Mouse (Mus musculus) neural tube, embryonic 14.5 days (tissue): ENCODE measurements around the gene Aqp11. TPM values are rescaled to one million over a fixed set of nuclear protein-coding genes. Genes with fewer than 3 reads are reported as not detected.

Experiments used
- ATAC-seq: fragments of 200-750 bp; cut with Nextera tagmentation; 2 replicates; pipeline ENCODE4 v1.8.0; 2017; ENCODE audit warnings: low read depth, mild to moderate bottlenecking, moderate TSS enrichment, moderate library complexity
- H3K27ac ChIP-seq: fragments of 300-500 bp; sonication (generic); 2 replicates; pipeline ENCODE4 v1.5.1; 2014; ENCODE audit warnings: low read depth, mild to moderate bottlenecking, control low read depth, low read length, moderate library complexity, mixed read lengths
- H3K27me3 ChIP-seq: fragments of 300-500 bp; sonication (generic); 2 replicates; pipeline ENCODE4 v1.6.1; 2014; ENCODE audit warnings: low read length; ENCODE audit not compliant: control insufficient read depth, insufficient read depth
- H3K36me3 ChIP-seq: fragments of 300-500 bp; sonication (generic); 2 replicates; pipeline ENCODE4 v1.6.1; 2014; ENCODE audit warnings: low read length, mixed read lengths; ENCODE audit not compliant: control insufficient read depth, insufficient read depth
- H3K4me1 ChIP-seq: fragments of 300-500 bp; sonication (generic); 2 replicates; pipeline ENCODE4 v1.6.1; 2014; ENCODE audit warnings: low read length; ENCODE audit not compliant: control insufficient read depth, insufficient read depth
- H3K4me2 ChIP-seq: fragments of 300-500 bp; sonication (generic); 2 replicates; pipeline ENCODE4 v1.6.1; 2014; ENCODE audit warnings: mild to moderate bottlenecking, low read depth, low read length, control low read depth
- H3K4me3 ChIP-seq: fragments of 300-500 bp; sonication (generic); 2 replicates; pipeline ENCODE4 v1.5.1; 2014; ENCODE audit warnings: low read depth, low read length, control low read depth, mixed read lengths
- H3K9ac ChIP-seq: fragments of 300-500 bp; sonication (generic); replicated peaks from 2 replicates; pipeline ENCODE4 v1.6.1; 2014; ENCODE audit warnings: low read depth, mild to moderate bottlenecking, control low read depth, low read length, mixed read lengths
- H3K9me3 ChIP-seq: fragments of 300-500 bp; sonication (generic); 2 replicates; pipeline ENCODE4 v1.6.1; 2016; ENCODE audit warnings: low read length; ENCODE audit not compliant: control insufficient read depth
- whole genome bisulfite sequencing: fragments of 180-500 bp; shearing (Covaris S2); extraction: QIAGEN DNeasy Blood & Tissue Kit; methylation state at CpG from one replicate; pipeline ENCODE4 v1.1.7; 2014; 5-methylcytosine and 5-hydroxymethylcytosine counted together
- polyA plus RNA-seq: library from polyadenylated mRNA; unstranded; fragments of >200 nt; fragmentation: Nextera tagmentation; extraction: Ambion mirVana; gene quantifications from 2 replicates; pipeline ENCODE4 v1.2.1, GENCODE M21; 2014

Aqp11 gene
- polyA plus RNA-seq, 1 experiment from 2014 or later: 20.7 TPM

DNA sequence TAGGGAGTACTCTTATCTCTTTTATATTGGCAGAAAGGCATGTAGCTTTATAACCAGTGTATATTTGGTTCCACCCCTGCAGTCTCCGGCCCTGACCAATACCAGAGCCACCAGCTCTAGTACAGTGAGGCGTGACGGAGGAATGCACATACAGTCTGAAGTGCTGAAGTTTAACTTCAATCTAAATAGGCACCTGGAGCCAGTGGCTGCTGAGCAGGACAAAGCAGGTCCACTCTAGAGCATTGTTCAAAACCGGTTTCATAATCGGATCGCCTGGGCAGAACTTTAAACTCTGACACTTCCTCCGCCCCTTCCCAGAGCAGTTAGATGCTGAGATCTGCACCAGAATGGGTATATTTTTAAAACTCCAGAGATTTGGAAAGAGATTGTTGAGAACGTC is 3.1 kb downstream of the Aqp11 start:
- Histone ChIP-seq H3K9me3 (no peaks in the 10 kb centered on the region), H3K9ac (no peak overlapping the region), H3K4me3 (no peak overlapping the region), H3K27me3 (no peaks in the 10 kb centered on the region), H3K27ac (no peak overlapping the region), H3K4me1 (peaks cover 6% of the 10 kb centered on the region; the same call in 1 of the 2 replicates), H3K36me3 (no peaks in the 10 kb centered on the region), H3K4me2 (no peak overlapping the region; the same call in 1 of the 2 replicates)
- WGBS: 88% methylated on average over 8 of the region's 8 CpGs
- no peak for ATAC-seq

DNA sequence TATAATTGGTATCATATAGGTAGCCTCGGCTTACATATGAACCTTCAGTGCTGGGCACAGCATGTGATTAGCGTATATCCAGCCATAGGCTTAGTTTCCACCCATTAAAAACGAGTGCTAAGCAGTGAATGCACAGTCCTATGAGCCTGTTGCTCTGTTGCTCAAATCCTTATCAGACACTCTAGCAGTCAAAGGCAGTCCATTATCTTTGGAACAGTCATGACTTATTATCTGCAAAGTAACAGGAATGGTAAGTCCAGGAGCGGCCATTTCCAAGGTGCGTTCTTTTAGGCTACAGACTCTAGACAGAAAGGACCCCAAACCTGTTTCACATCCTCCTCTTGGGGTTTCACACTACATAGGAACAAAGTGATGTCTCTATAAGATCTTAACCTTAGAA is 4.5 kb downstream of the Aqp11 start:
- no peaks in the 10 kb centered on the region for H3K36me3 ChIP-seq
- peaks cover 6% of the 10 kb centered on the region; the same call in 1 of the 2 replicates for H3K4me1 ChIP-seq
- WGBS: 90% methylated on average over 5 of the region's 5 CpGs
- no peak for ATAC-seq
- H3K27me3 ChIP-seq: no peaks in the 10 kb centered on the region
- no peak overlapping the region for H3K4me3 ChIP-seq
- H3K9me3 ChIP-seq: no peaks in the 10 kb centered on the region
- no peak overlapping the region for H3K4me2 ChIP-seq
- no peak overlapping the region for H3K27ac ChIP-seq
- H3K9ac ChIP-seq: no peak overlapping the region

DNA sequence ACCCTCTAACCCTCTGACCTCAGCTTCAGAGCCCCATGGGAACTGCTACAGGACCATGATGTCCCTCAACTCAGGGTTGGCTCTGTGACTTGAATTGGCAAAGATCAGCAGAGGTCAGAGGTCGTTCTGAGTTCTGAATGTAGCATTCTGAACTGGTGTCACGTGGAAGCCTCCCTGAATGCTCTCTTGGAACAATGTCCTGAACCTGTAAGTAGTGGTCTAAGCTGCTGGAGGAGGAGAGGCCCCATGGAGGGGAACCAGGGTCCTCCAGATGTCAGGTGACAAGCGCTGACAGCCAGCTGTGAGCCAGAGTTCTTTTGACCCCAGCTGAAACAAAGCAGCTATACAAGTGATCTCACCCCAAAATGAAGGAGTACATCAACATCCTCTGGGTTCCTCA is 7.7 kb downstream of the Aqp11 start:
- ATAC-seq: no peak
- no peaks in the 10 kb centered on the region for H3K4me1 ChIP-seq
- H3K4me3 ChIP-seq: no peak overlapping the region
- no peak overlapping the region for H3K4me2 ChIP-seq
- WGBS: 47% methylated on average over 3 of the region's 3 CpGs
- no peaks in the 10 kb centered on the region for H3K36me3 ChIP-seq
- H3K27me3 ChIP-seq: no peaks in the 10 kb centered on the region
- H3K9ac ChIP-seq: no peak overlapping the region
- H3K27ac ChIP-seq: no peak overlapping the region
- no peaks in the 10 kb centered on the region for H3K9me3 ChIP-seq

DNA sequence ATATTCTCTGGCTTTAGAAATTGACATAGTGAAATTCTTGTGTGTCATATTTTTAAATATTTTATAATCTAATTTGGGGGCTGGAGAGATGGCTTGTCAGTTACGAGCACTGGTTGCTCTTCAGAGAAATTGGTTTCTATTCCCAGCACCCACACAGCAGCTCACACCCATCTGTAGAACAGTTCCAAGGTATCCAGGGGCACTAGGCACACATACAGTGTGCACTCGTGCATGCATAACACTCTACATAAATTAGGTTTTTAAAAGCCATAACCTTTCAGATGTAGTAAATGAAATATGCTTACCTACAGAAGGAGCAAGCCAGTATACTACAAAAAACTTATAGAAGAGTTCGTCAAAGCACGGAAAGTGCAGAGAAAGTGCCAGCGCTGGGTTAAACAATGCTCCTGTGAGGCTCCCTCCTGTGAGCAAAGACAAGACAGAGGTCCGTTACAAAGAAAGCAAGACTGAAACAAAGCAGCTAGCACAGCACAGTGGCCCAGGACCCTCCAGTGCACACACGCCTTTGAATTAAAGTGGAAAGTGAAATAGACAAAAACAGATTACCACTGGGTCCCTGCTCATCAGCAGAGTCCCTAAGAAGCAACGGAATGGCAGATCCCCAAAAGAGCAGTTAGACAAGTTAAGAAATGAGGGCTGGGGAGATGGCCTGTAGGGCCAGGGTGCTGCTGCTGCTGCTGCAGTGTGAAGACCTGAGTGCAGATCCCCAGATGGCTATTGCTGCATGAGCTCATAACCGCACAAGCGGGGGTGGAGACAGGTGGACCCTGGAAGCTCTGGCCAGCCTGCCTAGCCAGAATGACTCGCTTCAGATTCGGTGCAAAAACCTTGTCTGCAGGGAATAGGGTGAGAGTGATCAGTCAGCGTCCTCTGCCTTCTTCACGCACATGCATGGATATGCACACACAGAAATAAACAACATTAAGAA is 9.1 kb downstream of the Aqp11 start:
- no peaks in the 10 kb centered on the region for H3K27me3 ChIP-seq
- no peak overlapping the region for H3K27ac ChIP-seq

DNA sequence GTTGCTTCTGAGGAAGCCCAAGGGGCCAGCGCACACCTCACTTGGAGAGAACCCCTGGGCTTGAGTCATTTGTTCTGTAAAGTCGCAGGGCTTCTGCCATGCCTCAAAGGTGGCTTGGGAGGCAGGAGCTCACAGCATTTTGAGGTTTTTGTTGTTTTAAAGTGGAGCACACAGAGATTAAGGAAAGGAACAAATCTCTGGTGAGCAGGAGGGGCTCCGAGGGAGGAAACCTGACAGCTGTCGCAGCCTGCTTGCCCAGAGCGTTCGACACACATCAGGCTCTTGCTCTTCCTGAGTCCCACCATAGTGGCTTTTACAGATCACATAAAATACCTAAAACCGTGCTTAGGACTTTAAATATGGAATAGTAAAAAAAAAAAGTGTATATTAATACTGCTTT is 11.3 kb downstream of the Aqp11 start:
- 80% methylated on average over 7 of the region's 7 CpGs for WGBS
- no peak for ATAC-seq

More for the DNA sequence above, 9.1 kb downstream of the Aqp11 start:
- Histone ChIP-seq H3K4me1 (no peaks in the 10 kb centered on the region), H3K9ac (no peak overlapping the region), H3K9me3 (no peaks in the 10 kb centered on the region), H3K4me2 (no peak overlapping the region), H3K36me3 (peaks cover 5% of the 10 kb centered on the region), H3K4me3 (no peak overlapping the region)
- 0 out of 2 replicates have a peak, but pooled peaks have one; percentile 41 for ATAC-seq
- 25% methylated on average over 14 of the region's 14 CpGs for WGBS

DNA sequence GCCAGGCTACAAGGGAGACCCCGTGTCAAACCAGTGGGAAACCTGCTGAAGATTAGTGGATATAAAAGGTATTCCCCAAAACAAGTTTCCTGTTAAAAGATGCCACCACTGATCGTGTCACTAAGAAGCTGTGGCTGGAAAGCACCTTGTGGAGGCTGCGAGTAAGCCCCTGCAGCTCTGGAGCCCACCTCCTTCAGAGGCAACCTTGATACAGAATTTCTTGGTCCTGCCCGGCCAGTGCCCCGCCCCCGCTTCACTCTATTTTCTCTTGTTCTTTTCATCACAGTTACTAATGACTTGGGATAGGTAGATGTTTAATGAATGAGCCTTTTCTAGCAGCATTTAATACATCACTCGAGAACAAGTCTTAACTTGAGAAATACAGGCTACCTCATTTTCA is 12.0 kb downstream of the Aqp11 start:
- Histone ChIP-seq H3K4me1 (no peaks in the 10 kb centered on the region), H3K4me3 (no peak overlapping the region), H3K9ac (no peak overlapping the region), H3K27ac (no peak overlapping the region), H3K9me3 (no peaks in the 10 kb centered on the region), H3K36me3 (peaks cover 5% of the 10 kb centered on the region), H3K4me2 (no peak overlapping the region), H3K27me3 (no peaks in the 10 kb centered on the region)
- 87% methylated on average over 7 of the region's 7 CpGs for WGBS
- ATAC-seq: no peak

More for the DNA sequence above, 11.3 kb downstream of the Aqp11 start:
- H3K27ac ChIP-seq: no peak overlapping the region
- H3K9ac ChIP-seq: no peak overlapping the region
- no peak overlapping the region for H3K4me3 ChIP-seq
- H3K36me3 ChIP-seq: peaks cover 5% of the 10 kb centered on the region
- H3K4me1 ChIP-seq: no peaks in the 10 kb centered on the region
- no peaks in the 10 kb centered on the region for H3K27me3 ChIP-seq
- no peak overlapping the region for H3K4me2 ChIP-seq
- no peaks in the 10 kb centered on the region for H3K9me3 ChIP-seq

DNA sequence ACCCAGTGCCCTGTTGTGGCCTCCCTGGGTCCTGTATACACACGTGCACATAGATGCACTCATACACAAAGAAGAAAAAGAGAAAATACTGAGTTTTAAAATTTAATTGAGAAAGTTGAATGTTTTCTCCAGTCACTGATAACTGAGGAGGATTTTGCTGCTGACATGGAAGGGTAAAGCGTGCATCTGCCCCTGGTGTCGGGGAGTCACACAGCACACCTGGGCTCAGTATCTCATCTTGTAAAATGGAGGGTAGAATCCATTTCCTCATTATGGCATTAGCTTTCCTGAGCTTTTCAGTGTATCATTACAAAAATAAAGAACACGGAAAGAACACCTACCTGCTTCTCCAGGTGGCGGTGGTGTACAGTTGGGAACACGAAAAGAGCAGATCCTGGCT is 12.7 kb downstream of the Aqp11 start:
- Histone ChIP-seq H3K27ac (no peak overlapping the region), H3K4me1 (no peaks in the 10 kb centered on the region), H3K9me3 (no peaks in the 10 kb centered on the region), H3K4me3 (no peak overlapping the region), H3K27me3 (no peaks in the 10 kb centered on the region), H3K9ac (no peak overlapping the region), H3K4me2 (no peak overlapping the region), H3K36me3 (peaks cover 5% of the 10 kb centered on the region)
- WGBS: 97% methylated on average over 6 of the region's 6 CpGs
- ATAC-seq: no peak

DNA sequence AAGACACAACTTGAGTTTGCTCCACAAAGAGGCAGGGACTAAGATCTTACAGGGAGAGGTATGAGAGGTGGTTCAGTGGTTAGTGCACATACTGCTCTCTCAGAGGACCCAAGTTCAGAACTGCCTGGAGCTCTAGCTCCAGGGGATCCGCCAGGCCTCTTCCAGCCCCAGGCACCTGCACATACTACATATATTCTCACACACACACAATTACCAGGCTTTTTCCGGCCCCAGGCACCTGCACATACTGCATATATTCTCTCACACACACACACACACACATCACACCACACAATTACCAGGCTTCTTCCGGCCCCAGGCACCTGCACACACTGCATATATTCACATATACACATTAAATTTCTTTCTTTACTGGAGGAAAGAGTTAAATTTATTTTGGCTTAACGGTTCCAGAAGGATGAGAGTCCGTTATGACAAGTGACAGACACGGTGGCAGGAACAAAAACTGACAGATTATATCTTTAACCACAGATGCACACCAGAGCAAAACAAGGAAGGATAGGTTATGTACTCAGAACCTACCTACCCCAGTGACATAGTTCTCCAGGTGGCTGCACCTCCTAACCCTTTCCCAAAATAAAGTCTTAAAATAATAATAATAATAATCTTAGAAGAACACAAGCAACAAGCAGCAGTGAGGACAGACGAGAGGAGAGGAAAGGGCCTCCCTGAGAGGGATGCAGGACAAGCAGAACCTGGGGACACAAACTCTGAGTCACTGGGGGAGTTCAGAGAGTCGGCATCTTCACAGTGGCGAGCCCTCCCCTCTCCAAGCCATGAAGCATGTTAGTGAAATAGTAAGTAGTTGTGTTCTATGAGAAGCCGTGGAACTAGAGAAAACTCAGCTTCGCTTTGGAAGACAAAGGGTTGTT is 14.2 kb downstream of the Aqp11 start:
- WGBS: 95% methylated on average over 11 of the region's 11 CpGs
- Histone ChIP-seq H3K27ac (no peak overlapping the region), H3K4me2 (no peak overlapping the region)

More for the DNA sequence above, 14.2 kb downstream of the Aqp11 start:
- ATAC-seq: no peak
- Histone ChIP-seq H3K9ac (no peak overlapping the region), H3K27me3 (no peaks in the 10 kb centered on the region), H3K36me3 (peaks cover 9% of the 10 kb centered on the region), H3K4me1 (no peaks in the 10 kb centered on the region), H3K4me3 (no peak overlapping the region), H3K9me3 (no peaks in the 10 kb centered on the region)
